Mouse (Mus musculus) spleen, adult 2 months (tissue): ENCODE data around the gene Trcg1.

Experiments used
- CTCF ChIP-seq: fragments of 200-500 bp; IDR thresholded peaks from 2 replicates; pipeline ENCODE4 v1.5.1; 2011; ENCODE audit warnings: mild to moderate bottlenecking, inconsistent platforms; ENCODE audit not compliant: insufficient read depth, insufficient read length, insufficient replicate concordance; ENCODE audit errors: extremely low read depth
- POLR2A ChIP-seq: fragments of 200-500 bp; IDR thresholded peaks from 2 replicates; pipeline ENCODE4 v1.6.1; 2011; ENCODE audit warnings: low read depth, low read length, inconsistent platforms

- no peak for TF ChIP-seq CTCF
- TF ChIP-seq POLR2A = no peak
Measured at GRCm38 (mm10) chr9:57296277-57296676, 59.9 kb downstream of the Trcg1 start.
